Mouse (Mus musculus): Measurements from ENCODE around the gene Evi2. TPM values are rescaled to one million over a fixed set of nuclear protein-coding genes. Genes with fewer than 3 reads are reported as not detected.

Gene Evi2
- polyA plus RNA-seq (2014; fragmentation: Nextera tagmentation; extraction: Ambion mirVana), result 1.1 TPM in 2 replicates

GRCm38 (mm10) chr11:79530333-79530761 is at the start of gene Evi2, which contains the start of gene Evi2a:
TSS of gene Evi2 (minus strand) at chr11:79530589.
TSS of gene Evi2a (minus strand) at chr11:79530609.
- WGBS, result 85% methylated on average over 7 of the region's 7 CpGs

GRCm38 (mm10) chr11:79577741-79578140 is 47.4 kb upstream of the Evi2 start:
- no peak for ATAC-seq (ENCODE audit: insufficient number of reproducible peaks, insufficient read depth, low FRiP score, low read depth)
- Histone ChIP-seq H3K27ac (replicated peaks in 1 of 2; ENCODE audit: control insufficient read depth in 1 of 2, insufficient read depth in 1 of 2, low read depth in 2 of 2, low read length in 2 of 2) (no peak overlapping the region), H3K4me1 (ENCODE audit: control insufficient read depth in 2 of 2, insufficient read depth in 2 of 2, low read length in 2 of 2) (peaks cover 9 to 17% of the 10 kb centered on the region in 2 experiments), H3K4me3 (ENCODE audit: control insufficient read depth in 1 of 2, insufficient read depth in 1 of 2, low read depth in 1 of 2, low read length in 2 of 2) (no peak overlapping the region), H3K9ac (ENCODE audit: low read length) (no peak overlapping the region), H3K9me3 (ENCODE audit: control insufficient read depth, low read length) (no peaks in the 10 kb centered on the region), H3K27me3 (ENCODE audit: control insufficient read depth, insufficient read depth, low read length) (no peaks in the 10 kb centered on the region), H3K4me2 (ENCODE audit: low read length) (no peak overlapping the region), H3K36me3 (ENCODE audit: control insufficient read depth, insufficient read depth, low read length) (peaks cover 62% of the 10 kb centered on the region)
- 50% methylated on average over 5 of the region's 5 CpGs for WGBS

More at GRCm38 (mm10) chr11:79530333-79530761, at the start of gene Evi2, which contains the start of gene Evi2a:
- H3K4me2 ChIP-seq (ENCODE audit: low read length), result no peak within 1 kb of the TSS
- no peak within 1 kb of the TSS for H3K9ac ChIP-seq (ENCODE audit: low read length)
- peaks cover 16% of the 10 kb centered on the region for H3K36me3 ChIP-seq (ENCODE audit: control insufficient read depth, insufficient read depth, low read length)
- H3K27me3 ChIP-seq (ENCODE audit: control insufficient read depth, insufficient read depth, low read length), result no peaks in the 10 kb centered on the region
- no peak for ATAC-seq (ENCODE audit: insufficient number of reproducible peaks, insufficient read depth, low FRiP score, low read depth)
- H3K4me3 ChIP-seq (ENCODE audit: control insufficient read depth in 1 of 2, insufficient read depth in 1 of 2, low read depth in 1 of 2, low read length in 2 of 2), result no peak within 1 kb of the TSS
- no peaks in the 10 kb centered on the region for H3K9me3 ChIP-seq (ENCODE audit: control insufficient read depth, low read length)
- no peak within 1 kb of the TSS for H3K27ac ChIP-seq (replicated peaks in 1 of 2; ENCODE audit: control insufficient read depth in 1 of 2, insufficient read depth in 1 of 2, low read depth in 2 of 2, low read length in 2 of 2)
- peaks cover 18 to 28% of the 10 kb centered on the region in 2 experiments for H3K4me1 ChIP-seq (ENCODE audit: control insufficient read depth in 2 of 2, insufficient read depth in 2 of 2, low read length in 2 of 2)

- no peak for ATAC-seq (ENCODE audit: insufficient number of reproducible peaks, insufficient read depth, low FRiP score, low read depth)
- Histone ChIP-seq H3K4me1 (ENCODE audit: control insufficient read depth in 2 of 2, insufficient read depth in 2 of 2, low read length in 2 of 2) (peaks cover 9 to 17% of the 10 kb centered on the region in 2 experiments), H3K27ac (replicated peaks in 1 of 2; ENCODE audit: control insufficient read depth in 1 of 2, insufficient read depth in 1 of 2, low read depth in 2 of 2, low read length in 2 of 2) (peak overlapping the region in 1 of 2 experiments; percentile 42; a peak in 1 of 4 replicates), H3K4me3 (ENCODE audit: control insufficient read depth in 1 of 2, insufficient read depth in 1 of 2, low read depth in 1 of 2, low read length in 2 of 2) (no peak overlapping the region), H3K9me3 (ENCODE audit: control insufficient read depth, low read length) (no peaks in the 10 kb centered on the region), H3K27me3 (ENCODE audit: control insufficient read depth, insufficient read depth, low read length) (no peaks in the 10 kb centered on the region), H3K4me2 (ENCODE audit: low read length) (no peak overlapping the region), H3K9ac (ENCODE audit: low read length) (no peak overlapping the region), H3K36me3 (ENCODE audit: control insufficient read depth, insufficient read depth, low read length) (peaks cover 72% of the 10 kb centered on the region)
- 63% methylated on average over 14 of the region's 14 CpGs for WGBS
Measured at GRCm38 (mm10) chr11:79575383-79576073, 45.1 kb upstream of the Evi2 start.

DNA sequence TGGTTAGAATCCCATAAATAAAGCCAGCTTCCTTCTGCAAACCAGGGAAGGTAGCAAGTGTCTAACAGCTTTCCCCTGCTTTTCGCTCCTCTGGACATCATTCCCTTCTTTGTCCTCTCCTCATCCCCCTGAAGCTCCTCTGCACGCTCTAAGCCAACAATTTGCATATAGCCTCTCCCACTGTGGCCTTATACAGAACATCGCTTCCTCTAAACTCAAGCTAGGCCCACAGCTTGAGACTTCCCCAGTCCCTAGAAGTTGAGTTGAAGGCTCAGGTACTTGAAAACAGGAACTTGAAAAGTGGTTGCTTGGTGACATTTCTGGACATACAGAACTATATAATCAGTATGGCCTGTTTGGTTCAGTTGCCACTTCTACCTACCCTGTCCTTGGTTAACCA is 43.4 kb upstream of the Evi2 start:
- no peaks in the 10 kb centered on the region for H3K27me3 ChIP-seq (ENCODE audit: control insufficient read depth, insufficient read depth, low read length)
- H3K9me3 ChIP-seq (ENCODE audit: control insufficient read depth, low read length), result no peaks in the 10 kb centered on the region
- no peak overlapping the region for H3K4me2 ChIP-seq (ENCODE audit: low read length)
- H3K4me3 ChIP-seq (ENCODE audit: control insufficient read depth in 1 of 2, insufficient read depth in 1 of 2, low read depth in 1 of 2, low read length in 2 of 2), result no peak overlapping the region
- no peak overlapping the region for H3K9ac ChIP-seq (ENCODE audit: low read length)
- 0 out of 4 replicates have a peak overlapping the region, but pooled peaks of 1 of the 2 experiments have one; percentile 9 for H3K27ac ChIP-seq (replicated peaks in 1 of 2; ENCODE audit: control insufficient read depth in 1 of 2, insufficient read depth in 1 of 2, low read depth in 2 of 2, low read length in 2 of 2)
- H3K36me3 ChIP-seq (ENCODE audit: control insufficient read depth, insufficient read depth, low read length), result peaks cover 81% of the 10 kb centered on the region
- 78% methylated on average over 3 of the region's 3 CpGs for WGBS
- ATAC-seq (ENCODE audit: insufficient number of reproducible peaks, insufficient read depth, low FRiP score, low read depth), result no peak
- H3K4me1 ChIP-seq (ENCODE audit: control insufficient read depth in 2 of 2, insufficient read depth in 2 of 2, low read length in 2 of 2), result peaks cover 9 to 17% of the 10 kb centered on the region in 2 experiments

GRCm38 (mm10) chr11:79570319-79570718 is 39.9 kb upstream of the Evi2 start:
- Histone ChIP-seq H3K4me1 (ENCODE audit: control insufficient read depth in 2 of 2, insufficient read depth in 2 of 2, low read length in 2 of 2) (peaks cover 4 to 11% of the 10 kb centered on the region in 2 experiments), H3K36me3 (ENCODE audit: control insufficient read depth, insufficient read depth, low read length) (peaks cover 93% of the 10 kb centered on the region), H3K9ac (ENCODE audit: low read length) (no peak overlapping the region), H3K9me3 (ENCODE audit: control insufficient read depth, low read length) (no peaks in the 10 kb centered on the region), H3K27ac (replicated peaks in 1 of 2; ENCODE audit: control insufficient read depth in 1 of 2, insufficient read depth in 1 of 2, low read depth in 2 of 2, low read length in 2 of 2) (no peak overlapping the region), H3K27me3 (ENCODE audit: control insufficient read depth, insufficient read depth, low read length) (no peaks in the 10 kb centered on the region), H3K4me2 (ENCODE audit: low read length) (no peak overlapping the region), H3K4me3 (ENCODE audit: control insufficient read depth in 1 of 2, insufficient read depth in 1 of 2, low read depth in 1 of 2, low read length in 2 of 2) (no peak overlapping the region)
- ATAC-seq (ENCODE audit: insufficient number of reproducible peaks, insufficient read depth, low FRiP score, low read depth), result no peak
- 94% methylated on average over 2 of the region's 2 CpGs for WGBS

- Histone ChIP-seq H3K9ac (ENCODE audit: low read length) (no peak overlapping the region), H3K27me3 (ENCODE audit: control insufficient read depth, insufficient read depth, low read length) (no peaks in the 10 kb centered on the region), H3K27ac (replicated peaks in 1 of 2; ENCODE audit: control insufficient read depth in 1 of 2, insufficient read depth in 1 of 2, low read depth in 2 of 2, low read length in 2 of 2) (no peak overlapping the region), H3K9me3 (ENCODE audit: control insufficient read depth, low read length) (no peaks in the 10 kb centered on the region), H3K4me3 (ENCODE audit: control insufficient read depth in 1 of 2, insufficient read depth in 1 of 2, low read depth in 1 of 2, low read length in 2 of 2) (no peak overlapping the region), H3K4me1 (ENCODE audit: control insufficient read depth in 2 of 2, insufficient read depth in 2 of 2, low read length in 2 of 2) (no peaks in the 10 kb centered on the region; a peak in 1 of 4 replicates), H3K4me2 (ENCODE audit: low read length) (no peak overlapping the region), H3K36me3 (ENCODE audit: control insufficient read depth, insufficient read depth, low read length) (peaks cover 88% of the 10 kb centered on the region)
- WGBS, result 80% methylated on average over 11 of the region's 11 CpGs
- ATAC-seq (ENCODE audit: insufficient number of reproducible peaks, insufficient read depth, low FRiP score, low read depth), result no peak
Measured at GRCm38 (mm10) chr11:79568197-79568911, 38.0 kb upstream of the Evi2 start.

GRCm38 (mm10) chr11:79566947-79567346 is 36.6 kb upstream of the Evi2 start:
- H3K9me3 ChIP-seq (ENCODE audit: control insufficient read depth, low read length), result no peaks in the 10 kb centered on the region
- no peak overlapping the region for H3K27ac ChIP-seq (replicated peaks in 1 of 2; ENCODE audit: control insufficient read depth in 1 of 2, insufficient read depth in 1 of 2, low read depth in 2 of 2, low read length in 2 of 2)
- H3K27me3 ChIP-seq (ENCODE audit: control insufficient read depth, insufficient read depth, low read length), result no peaks in the 10 kb centered on the region
- no peak overlapping the region for H3K4me3 ChIP-seq (ENCODE audit: control insufficient read depth in 1 of 2, insufficient read depth in 1 of 2, low read depth in 1 of 2, low read length in 2 of 2)
- ATAC-seq (ENCODE audit: insufficient number of reproducible peaks, insufficient read depth, low FRiP score, low read depth), result no peak
- H3K36me3 ChIP-seq (ENCODE audit: control insufficient read depth, insufficient read depth, low read length), result peaks cover 81% of the 10 kb centered on the region
- H3K4me1 ChIP-seq (ENCODE audit: control insufficient read depth in 2 of 2, insufficient read depth in 2 of 2, low read length in 2 of 2), result no peaks in the 10 kb centered on the region; a peak in 1 of 4 replicates
- H3K4me2 ChIP-seq (ENCODE audit: low read length), result no peak overlapping the region
- H3K9ac ChIP-seq (ENCODE audit: low read length), result no peak overlapping the region
- 60% methylated on average over 1 of the region's 1 CpGs for WGBS

Data from heart, embryonic 14.5 days (tissue).